Mouse (Mus musculus) urinary bladder, postnatal 25 days (tissue): ENCODE results near the gene Mitf.

Source experiments
- DNase-seq: peaks from one replicate; pipeline ENCODE4 v3.0.0; 2022; ENCODE audit warnings: low spot score

Mitf gene

DNA sequence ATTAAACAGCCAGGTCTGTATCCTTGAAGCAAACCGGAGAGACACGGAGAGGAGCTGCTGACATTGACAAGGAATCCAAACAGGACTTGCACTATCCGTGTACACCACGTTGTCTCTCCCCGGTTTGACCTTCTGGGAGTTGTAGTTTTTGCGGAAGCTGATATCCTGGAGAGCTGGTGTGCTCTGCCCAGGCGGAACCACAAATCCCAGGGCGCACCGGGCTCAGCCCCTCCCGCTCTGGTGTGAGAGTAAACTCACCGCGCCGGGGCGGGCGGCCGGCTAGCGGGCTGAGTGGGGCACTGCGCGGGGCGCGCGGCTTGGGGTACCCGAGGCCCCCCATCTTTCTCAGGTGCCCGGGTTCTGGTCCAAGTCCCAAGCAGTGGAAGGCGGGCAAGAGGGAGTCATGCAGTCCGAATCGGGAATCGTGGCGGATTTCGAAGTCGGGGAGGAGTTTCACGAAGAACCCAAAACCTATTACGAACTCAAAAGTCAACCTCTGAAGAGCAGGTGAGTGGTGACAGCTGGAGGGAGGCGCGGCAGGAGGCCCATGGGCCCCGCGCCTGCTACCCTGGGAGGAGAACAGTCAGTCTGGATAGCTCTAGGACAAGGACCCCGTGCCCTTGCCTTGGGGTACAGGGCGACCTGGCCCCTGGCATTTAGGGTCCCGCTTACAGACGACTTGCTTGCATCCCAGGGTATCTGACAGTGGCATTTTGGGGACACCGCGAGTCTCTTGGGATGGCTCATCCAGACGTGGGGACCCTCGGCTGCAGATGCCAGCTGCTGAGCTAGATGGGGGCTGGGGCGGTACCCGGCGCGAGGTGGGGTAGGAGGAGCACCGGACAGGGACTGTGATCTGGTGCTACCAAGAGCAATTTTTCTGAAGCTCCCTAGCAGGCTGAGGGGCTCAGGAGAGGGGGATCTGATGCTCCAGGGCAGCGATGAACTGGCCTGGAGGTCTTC lies at the start of gene Mitf:
Mitf (plus strand) TSS at position 272 of the 963 bp plus-strand sequence.
- peak; percentile 79 for DNase-seq

DNA sequence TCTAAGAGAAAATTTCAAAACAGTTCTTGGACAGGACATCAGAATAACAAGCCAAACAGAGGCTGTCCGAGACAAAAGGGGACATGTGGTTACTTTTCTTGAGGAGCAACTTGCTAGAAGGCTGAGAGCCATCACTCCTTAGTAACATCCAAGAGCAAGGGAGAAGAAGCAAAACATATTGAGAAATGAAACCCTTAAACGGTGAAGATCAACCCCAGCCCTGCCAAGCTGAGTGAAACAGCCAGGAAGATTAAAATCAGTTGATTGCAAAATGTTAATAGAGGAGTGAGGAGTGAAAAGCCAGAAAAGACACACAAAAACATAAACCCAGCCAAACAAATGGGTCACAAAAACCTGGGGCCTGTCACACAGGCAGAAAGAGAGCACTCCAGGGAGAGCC lies 49.5 kb upstream of the Mitf start:
- no peak for DNase-seq

DNA sequence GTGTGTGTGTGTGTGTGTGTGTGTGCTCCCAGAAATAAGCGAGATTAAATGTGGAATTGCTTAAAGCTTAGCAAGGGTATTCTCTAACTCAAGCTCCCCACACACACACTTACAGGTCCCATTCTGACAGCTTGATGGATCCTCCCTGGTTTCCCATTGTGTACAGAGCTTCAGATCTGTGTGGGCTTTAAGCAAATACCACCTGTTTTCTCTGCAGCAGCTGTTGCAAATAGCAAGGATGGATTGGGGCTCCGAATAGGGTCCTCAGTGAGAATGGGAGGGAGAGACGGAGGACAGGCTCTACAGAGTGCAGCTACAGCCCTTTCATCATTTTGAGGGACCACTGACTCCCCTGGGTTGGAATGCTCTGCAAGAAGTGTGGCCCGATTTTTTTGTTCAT lies 48.0 kb upstream of the Mitf start:
- DNase-seq, result no peak

DNA sequence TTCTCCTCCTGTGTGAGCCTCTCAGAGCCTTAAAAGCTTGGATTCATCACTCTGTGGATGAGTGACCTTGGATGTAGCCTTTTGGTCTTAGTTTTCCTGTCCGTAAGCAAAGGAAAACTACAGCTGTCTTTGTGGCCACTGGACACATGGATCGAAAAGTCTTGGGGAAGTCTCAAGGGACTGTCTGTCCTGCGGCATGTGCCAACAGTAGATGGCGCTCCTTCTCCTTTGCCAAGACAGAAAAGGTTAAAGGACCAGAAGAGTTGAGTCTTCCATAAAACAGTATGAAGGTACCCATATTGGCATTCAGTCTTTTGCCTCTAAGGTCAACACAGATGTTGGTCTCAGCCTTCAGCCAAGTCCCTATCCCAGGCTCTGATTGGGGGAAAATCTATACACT lies 47.6 kb upstream of the Mitf start:
- peak; percentile 45 for DNase-seq

DNA sequence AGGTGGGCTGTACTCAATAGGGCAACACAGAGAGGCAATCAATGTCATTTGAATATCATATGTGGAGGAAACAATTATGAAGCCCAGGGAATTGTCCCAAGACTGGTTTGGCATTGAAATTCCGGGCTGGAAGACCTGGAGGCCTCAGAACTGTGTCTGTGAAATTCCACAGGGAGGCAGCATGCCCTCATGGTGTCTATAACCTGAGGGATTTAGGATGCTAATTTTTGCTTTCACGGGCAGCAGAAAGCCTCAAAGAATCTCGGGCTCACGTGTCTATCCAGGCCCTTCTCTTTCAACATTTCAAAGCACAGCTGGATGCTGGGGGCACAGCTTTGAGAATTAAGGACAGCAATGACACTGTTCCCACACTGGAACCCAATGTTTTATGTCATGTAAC lies 45.5 kb upstream of the Mitf start:
- DNase-seq, result no peak

DNA sequence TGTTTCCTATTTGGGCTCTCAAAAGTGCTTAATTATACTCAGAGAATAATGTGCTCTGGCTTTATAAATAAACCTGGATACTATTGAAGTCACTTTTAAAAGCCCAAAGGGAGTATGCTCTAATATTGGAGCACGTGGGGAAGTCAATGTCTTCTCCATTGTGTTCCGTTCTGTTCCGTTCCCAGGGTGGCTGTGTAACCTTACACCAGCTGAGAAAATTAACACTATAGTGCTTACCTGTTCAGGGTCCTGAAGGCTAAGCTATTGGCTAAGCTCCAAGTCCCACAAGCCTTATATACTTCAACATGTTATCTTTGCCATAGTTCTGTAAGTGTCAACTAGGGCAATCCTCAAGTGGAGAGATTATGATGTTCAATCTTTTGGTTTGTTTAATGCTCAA lies 42.9 kb upstream of the Mitf start:
- no peak for DNase-seq

DNA sequence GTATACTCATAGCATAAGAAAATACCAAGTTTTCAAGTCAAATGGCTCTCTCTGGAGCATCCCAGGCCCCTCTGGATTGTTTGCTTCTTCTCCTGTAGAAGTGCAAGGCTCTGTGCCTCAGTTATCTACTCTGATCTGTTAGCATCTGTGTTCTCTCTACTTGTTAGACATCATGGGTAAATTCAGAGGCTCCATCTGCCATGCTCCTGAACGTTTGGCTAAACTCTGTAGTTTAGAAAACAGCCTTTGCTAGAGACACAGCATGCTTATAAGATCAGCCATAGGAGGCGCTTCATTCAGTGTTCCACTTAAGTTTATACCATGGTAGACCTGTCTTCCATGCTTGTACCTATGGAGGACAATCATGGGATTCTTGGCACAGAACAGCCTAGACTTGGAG lies 39.0 kb upstream of the Mitf start:
- no peak for DNase-seq

DNA sequence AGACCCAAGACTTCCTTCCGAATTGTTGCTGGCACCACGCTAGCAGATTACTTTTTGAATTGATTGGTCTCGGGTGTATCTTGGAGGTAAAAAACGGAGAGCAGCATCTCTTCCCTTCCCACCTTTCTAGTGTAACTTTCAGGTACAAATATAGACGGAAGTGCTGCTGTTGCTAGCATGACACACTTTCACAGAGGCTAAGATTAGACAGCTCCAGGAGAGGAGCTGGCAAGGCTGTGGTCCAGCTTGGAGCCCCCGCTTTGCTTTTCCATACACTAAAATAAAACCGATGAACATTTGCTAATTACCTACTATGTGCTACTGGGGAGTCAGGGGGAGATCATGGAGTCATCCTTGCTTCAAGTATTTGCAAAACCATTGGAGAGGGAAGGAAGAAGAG lies 37.3 kb upstream of the Mitf start:
- no peak for DNase-seq

DNA sequence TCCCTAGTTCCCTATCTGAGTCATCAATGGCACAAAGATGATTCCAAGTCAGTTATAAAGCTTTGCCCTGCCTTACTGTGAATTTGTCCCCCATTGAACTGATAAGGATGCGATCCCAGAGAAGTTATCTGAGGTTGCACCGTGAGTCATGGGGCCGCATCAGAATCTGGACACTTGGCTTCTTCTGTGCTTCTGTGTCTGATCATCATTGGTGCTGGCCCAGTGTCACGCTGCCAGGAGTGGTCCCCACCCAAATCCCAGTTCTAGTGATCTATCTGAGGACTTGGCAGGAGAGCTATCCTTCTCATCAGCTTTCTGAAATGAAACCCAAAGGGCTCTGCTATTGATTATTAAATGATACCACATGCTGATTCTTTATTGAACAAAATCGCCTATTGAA lies 25.5 kb upstream of the Mitf start:
- DNase-seq, result no peak

DNA sequence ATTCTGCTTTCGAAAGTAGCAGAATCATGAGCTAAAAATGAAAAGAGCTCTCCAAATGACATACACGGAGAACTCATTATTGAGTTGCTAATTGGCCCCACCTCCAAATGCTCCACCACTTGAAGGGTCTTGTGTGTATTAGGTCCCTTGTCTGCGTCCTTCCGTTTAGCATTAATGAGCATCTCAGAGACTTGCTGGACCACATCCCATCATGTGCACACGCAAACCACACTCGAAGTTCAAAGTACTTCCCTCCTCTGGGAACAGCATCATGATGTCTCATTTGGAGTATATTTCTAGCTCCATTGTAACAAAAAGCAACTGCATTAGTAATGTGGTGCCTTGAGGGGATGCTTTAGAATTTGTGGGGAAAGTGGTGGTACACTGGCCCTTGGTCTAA lies 24.6 kb upstream of the Mitf start:
- DNase-seq, result no peak

DNA sequence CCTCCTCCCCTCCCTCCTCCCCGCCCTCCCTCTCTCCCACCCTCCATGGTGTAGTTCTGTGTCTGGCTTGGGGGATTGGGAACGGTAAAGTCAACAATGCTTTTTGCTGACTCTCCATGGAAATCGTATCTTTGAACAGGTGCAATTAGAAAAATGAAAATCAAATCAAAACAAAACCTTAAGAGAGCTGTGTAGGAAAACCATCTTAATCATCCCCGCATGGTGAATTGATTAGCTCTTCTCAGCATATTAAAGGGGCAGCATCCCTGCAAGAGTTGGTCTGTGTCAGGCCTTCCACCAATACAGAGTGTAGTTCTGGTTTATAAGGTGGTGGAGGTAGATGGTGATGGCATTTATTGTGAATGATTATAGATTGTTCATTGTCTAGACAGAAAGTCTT lies 20.0 kb upstream of the Mitf start:
- DNase-seq, result no peak

DNA sequence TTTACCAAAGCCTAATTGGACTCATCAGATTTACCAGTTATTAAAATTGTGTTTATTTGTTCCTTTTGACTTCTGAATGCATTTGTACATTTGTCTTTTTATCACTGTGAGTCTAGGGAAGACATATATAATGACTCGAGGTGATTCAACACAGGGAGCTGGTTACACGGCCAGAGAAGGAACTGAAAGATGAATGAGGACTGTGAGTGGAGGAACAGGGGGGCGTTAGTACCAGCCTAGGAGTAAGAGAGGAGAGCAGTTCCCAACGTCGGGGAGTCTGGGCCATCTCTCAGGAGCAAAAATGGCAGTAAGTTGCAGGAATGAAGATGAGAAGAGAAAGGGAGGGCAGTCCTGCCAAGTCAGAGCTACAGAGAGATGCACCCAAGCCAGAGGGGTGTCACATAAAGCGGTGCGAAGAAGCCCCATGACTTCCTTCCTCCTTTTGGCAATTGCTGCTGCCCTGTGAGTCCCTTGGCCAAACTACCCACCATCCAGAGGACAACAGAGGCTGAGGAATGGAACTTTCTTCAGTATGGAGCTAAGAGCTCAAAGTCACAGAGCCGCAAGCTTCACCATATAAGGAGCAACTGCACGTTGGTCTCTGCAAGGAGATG lies 18.4 kb upstream of the Mitf start:
- DNase-seq, result no peak

DNA sequence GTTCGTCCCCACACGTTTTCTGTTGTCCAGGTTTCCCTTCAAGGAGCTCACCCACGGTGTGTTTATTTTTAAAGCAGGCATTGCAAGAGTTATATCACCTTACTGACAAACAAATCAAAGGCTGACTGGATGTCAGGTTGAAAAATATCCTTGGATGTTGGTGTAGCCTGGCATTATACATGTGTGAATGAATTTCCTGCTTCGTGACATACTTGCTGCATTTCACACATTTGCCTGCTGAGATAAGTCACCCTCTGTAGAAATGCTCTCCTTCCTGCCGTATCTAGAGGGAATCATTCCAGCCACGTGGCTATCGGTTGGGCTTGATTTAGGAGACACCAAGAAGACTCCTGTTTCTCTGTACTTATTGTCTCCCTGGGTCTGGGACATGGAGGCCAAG lies 17.2 kb upstream of the Mitf start:
- no peak for DNase-seq

DNA sequence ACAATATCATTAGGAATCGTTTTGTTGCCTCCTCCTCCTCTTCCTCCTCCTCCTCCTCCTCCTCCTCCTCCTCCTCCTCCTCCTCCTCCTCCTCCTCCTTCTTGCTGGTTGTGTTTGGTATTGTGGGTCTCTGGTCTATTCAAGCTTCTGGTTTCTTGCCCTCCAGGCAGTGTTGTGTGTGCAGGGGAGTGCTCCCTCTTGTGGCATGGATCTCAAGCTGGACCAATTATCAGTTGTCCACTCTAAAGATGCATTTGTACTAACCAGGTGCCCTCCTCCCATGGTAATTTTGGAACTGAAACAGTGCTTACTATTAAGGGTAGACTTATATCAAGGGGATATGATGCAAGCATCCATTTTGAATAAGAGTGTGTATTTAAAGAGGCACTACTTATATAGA lies 14.7 kb upstream of the Mitf start:
- no peak for DNase-seq

DNA sequence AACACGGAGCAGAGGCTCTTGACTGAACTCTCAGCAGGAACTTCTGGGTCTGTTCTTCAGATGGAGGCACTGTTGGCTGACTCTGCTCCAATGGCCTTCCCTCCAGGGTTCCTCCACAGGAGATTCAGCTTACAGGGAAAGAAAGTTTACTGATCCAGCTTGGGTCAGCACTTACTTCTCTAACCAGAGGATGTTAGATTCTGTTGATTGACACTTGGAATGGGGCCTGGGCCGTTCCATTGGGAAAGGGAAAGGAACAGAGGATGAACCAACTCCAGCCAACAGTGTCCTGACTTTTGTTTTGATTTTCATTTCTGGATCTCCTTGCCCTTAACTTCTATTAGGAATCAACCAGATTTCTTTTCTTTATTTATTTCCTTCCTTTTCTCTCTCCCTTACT lies 11.7 kb upstream of the Mitf start:
- no peak for DNase-seq

DNA sequence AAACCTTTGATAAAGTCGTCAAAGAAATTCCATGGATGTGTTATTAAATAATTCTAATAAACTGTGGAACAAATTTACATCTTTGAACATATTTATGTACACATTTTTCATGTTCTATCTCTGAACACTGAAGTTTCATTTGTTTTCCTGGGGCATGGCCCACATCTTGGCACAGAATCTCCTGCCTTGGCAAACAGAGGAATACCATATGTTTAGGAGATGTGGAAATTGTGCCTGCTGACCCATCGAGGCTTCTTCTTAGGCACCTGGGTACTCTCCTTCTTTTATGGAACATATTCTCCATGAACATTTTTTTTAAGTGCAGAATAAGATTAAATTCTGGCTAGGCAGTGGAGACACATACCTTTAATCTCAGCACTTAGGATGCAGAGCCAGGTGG lies 6.2 kb upstream of the Mitf start:
- no peak for DNase-seq

DNA sequence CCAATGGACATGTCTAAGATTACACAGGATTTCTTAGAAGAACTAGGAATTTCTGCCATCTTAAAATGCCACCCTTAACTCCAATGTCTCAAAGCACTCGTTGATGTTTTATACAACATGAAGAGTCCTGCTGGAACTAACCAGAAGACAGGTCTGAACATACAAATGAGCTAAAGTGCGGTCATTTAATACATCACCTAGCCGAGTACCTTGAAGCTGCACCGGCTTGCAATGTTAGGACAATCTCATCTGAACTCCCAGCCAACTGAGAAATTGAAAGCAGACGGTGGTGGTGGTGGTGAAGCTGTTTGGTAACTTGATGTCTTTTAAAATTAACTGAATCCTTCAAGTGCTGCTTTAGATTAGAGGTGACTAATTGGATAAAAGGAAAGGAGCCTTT lies 801 bp upstream of the Mitf start:
- DNase-seq, result no peak

DNA sequence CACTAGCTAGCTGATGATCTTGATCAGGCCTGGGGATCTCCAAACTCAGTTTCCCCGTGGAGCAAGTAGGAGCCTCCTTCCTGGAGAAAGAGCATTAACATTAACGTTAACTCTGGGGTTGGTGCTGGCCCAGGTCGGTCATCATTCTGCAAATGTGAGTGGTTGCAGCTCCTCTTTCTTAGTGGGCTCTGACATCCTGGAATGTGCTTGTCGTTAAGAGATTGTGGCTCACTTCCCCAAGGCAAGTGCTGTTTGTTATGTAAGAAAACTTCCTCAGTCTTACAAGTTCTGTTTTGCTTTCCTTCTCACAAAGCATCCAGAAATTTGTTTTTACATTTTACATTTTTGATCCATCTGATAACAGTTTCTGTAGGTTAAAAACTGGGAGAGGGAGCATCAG lies 7.3 kb downstream of the Mitf start:
- DNase-seq, result no peak

DNA sequence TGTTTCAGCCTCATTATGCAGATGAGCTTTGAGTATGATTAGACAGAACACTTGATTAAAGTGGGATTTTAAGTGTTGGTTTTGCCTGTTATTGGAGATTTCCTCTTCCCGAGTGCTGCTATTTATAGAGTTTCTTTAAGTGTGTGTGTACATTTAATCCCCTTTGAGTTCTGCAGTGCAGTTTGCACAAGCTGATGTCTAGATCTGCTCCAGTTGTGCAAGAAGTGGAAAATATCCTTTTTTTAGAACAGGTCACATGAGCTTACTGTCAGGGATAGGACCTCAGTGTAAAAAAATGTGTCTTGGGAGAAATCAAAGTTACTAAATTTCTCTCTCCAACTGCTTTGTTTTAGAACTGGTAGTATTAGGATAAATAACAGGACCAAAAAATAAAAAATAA lies 8.9 kb downstream of the Mitf start:
- no peak for DNase-seq

DNA sequence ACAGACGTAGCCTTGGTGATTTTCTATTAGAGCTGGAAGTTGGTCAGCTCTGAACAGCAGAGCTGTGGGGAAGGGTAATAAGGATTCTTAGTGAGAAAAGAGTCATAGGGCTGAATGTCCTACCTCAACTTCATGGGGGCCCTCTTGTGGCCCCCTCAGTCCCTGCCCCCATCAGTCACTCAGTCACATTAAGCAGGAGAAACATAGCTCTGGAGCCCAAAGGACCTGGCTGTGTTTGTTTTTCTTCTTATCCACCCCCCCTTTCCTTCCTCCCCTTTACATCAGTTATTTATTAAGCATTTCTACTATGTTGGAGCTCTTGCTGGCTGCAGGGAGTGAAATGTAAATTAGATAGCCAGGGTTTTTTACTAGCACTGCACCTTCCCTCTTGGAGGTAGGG lies 10.0 kb downstream of the Mitf start:
- no peak for DNase-seq

DNA sequence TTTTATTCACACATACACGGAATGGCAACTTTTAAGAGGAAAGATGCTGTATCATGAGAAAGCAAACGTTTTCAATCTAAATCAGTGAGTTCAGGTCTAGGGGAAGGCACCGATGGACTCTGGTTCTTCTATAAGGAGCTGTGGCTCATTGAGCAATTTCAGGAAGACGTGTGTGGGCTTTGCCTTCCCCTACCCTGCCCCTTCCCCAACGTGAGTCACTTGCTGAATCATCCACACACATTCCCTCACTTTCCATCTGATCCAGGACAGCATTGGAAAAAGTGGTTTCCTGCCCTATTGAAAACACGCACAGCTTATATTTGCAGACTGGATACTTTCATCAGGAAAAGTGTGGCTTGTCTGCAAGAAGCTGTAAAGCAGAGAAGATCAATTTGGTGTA lies 11.3 kb downstream of the Mitf start:
- no peak for DNase-seq

DNA sequence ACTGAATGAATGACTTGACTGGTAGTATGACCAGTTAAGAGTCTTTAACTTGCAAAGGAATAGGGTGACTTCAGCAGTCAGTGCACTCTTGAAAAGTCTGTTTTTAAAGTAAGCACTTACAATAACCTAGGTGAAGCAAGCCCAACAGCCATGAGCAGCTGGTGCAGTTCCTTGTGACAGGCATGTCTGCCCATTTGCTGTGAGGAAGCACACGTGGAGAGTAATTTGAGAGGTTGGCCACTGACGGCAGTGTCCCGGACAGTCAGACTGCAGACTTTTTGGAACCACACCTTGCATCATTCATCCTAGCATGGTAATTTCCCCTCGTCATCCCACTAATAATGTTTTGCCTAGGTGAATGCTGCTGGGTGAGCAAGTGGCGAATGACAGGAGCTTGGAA lies 12.1 kb downstream of the Mitf start:
- DNase-seq, result no peak

DNA sequence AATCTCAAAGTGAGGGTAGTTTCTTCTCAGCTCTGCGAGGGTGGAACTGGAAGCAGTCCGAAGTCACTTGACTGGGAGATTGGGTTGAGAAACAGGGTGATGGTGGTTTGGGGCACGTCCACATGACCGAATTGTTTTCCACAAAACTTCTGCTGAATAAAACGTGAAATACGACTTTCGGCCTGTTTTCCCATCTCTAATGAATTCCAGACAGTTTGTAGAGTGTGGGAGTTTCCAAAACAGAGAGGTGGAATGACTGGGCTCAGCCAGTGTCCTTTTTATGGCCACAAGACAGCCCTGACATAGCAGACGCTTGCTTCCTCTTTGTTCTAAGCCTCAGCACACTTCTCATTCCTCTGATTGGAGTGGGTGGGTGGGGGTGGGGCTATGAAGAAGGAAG lies 13.7 kb downstream of the Mitf start:
- DNase-seq, result no peak

DNA sequence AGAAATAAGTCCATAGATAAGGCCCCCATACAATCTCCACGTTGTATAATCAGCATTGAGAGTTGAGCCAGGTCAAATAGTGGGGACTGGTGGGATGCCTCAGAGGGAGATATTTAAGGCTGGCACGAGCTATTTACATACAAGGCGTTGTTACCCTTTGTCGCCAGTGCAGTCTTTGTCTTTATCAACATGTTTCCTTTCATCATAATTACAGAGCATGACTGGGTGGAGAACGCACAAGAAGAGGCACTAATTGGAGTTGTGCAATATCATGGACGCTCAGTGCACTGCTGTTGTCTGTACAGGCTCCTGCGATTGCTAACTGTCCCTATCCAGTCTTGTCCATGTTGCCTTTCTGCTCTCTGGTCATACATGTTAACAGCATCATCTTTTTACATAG lies 15.0 kb downstream of the Mitf start:
- DNase-seq, result no peak
